ENCODE assay signal across 15 mouse cellular contexts in the genomic region with DNA sequence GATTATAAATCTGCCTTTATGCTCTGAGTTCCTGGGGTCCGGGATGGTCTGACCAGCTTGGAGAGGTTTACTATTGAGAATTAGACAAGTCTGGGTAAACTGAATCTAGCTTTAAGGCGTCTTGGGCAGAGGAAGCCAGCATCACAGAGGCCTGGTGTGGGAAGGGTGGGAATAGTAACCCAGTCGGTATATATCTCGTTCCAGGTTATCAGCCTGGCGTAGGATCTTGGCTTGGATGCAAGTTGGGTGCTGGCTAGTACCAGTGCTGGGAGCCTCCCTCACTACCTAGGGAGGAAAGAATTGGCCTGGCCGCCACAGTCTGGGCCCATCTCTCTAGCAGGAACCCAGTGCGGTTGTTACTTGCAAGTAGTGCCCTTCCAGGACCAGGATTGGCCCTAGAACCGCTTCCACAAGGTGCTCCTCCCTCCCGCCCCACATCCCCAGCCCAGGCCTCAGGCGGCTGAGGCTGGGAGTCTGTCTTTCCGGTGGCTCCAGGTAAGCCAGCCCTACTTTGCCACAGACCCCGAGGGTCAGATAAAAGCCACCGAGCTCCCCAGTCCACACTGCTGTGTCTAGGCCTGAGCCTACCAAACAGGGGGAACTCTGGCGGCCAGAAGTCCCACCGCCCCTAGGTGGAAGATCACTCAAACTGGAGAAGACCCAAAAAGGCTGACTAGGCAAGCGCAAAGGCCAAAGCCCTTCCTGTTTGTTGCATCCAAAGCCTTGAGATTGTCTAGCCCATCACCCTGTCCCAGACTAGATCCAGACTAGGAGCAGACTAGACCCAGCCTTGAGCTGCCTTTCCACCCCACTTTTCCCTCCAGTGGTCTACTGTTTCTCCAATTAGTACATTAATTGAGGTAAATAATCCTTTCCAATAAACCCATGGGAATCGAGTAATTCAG. TPM values are rescaled to one million over a fixed set of nuclear protein-coding genes. Genes with fewer than 3 reads are reported as not detected.
A peak's percentile ranks its signal among the peaks of the same experiment; 100 is the strongest.
DNase-seq lines count a peak whose midpoint lies in the region; ATAC-seq and TF ChIP-seq lines count a peak whose summit lies in the region.
"Had no signal": no experiment of that assay in that cellular context is flagged by ENCODE, and none has a peak within 500 bp of the region (broad histone marks: within the 10 kb centered on the region; RNA-seq: fewer than 3 reads in every experiment).

No protein-coding gene starts in this region.

- ATAC-seq in forebrain, embryonic 11.5 days (replicated peaks; ENCODE audit: low FRiP score), result no peak
- ATAC-seq in forebrain, embryonic 15.5 days (replicated peaks), result no peak
- no peak for ATAC-seq in liver, embryonic 12.5 days
- no peak for ATAC-seq in liver, postnatal 0 days
- ATAC-seq in embryonic facial prominence, embryonic 14.5 days (ENCODE audit: low read depth), result no peak
- no peak for ATAC-seq in monocyte, adult 5-6 weeks (replicated peaks; ENCODE audit: insufficient number of reproducible peaks, low FRiP score, low TSS enrichment, poor library complexity, severe bottlenecking)

- H3K36me3 ChIP-seq in forebrain, embryonic 11.5 days (ENCODE audit: control insufficient read depth, insufficient read depth, low read length), result no peaks in the 10 kb centered on the region
- no peaks in the 10 kb centered on the region for H3K36me3 ChIP-seq in forebrain, embryonic 15.5 days
- no peaks in the 10 kb centered on the region for H3K36me3 ChIP-seq in liver, embryonic 12.5 days
- no peaks in the 10 kb centered on the region for H3K36me3 ChIP-seq in liver, postnatal 0 days (replicated peaks; ENCODE audit: insufficient read depth, low read length)
- H3K36me3 ChIP-seq in embryonic facial prominence, embryonic 14.5 days (ENCODE audit: control insufficient read depth, insufficient read depth, low read length), result no peaks in the 10 kb centered on the region
- H3K36me3 ChIP-seq in small intestine, adult 2 months (ENCODE audit: control insufficient read depth, insufficient read depth, low read length), result no peaks in the 10 kb centered on the region
- H3K36me3 ChIP-seq: hindbrain, embryonic 12.5 days; liver, embryonic 13.5 days had no signal

- TF ChIP-seq POLR2A in small intestine, adult 2 months (IDR thresholded peaks at IDR 0.05; ENCODE audit: low read depth, low read length), result no peak

- H3K9me3 ChIP-seq in forebrain, embryonic 11.5 days (ENCODE audit: control insufficient read depth, low read length), result no peaks in the 10 kb centered on the region
- no peaks in the 10 kb centered on the region for H3K9me3 ChIP-seq in forebrain, embryonic 15.5 days
- no peaks in the 10 kb centered on the region for H3K9me3 ChIP-seq in liver, embryonic 12.5 days (replicated peaks)
- H3K9me3 ChIP-seq in liver, postnatal 0 days (ENCODE audit: low read length), result no peaks in the 10 kb centered on the region
- H3K9me3 ChIP-seq in embryonic facial prominence, embryonic 14.5 days (ENCODE audit: control insufficient read depth, low read length), result no peaks in the 10 kb centered on the region
- H3K9me3 ChIP-seq: hindbrain, embryonic 12.5 days; liver, embryonic 13.5 days had no signal

- TF ChIP-seq CTCF in liver, postnatal 0 days (IDR thresholded peaks at IDR 0.05; ENCODE audit: low read depth), result no peak
- TF ChIP-seq CTCF in small intestine, adult 2 months (IDR thresholded peaks at IDR 0.05; ENCODE audit: extremely low read depth, insufficient read length, insufficient replicate concordance, low read depth, low read length), result no peak

- no peak for TF ChIP-seq EP300 in liver, postnatal 0 days (IDR thresholded peaks at IDR 0.05; ENCODE audit: low read depth)

- H3K27ac ChIP-seq in forebrain, embryonic 11.5 days (ENCODE audit: low read depth, low read length), result no peak overlapping the region
- H3K27ac ChIP-seq in forebrain, embryonic 15.5 days (replicated peaks), result no peak overlapping the region
- H3K27ac ChIP-seq in liver, embryonic 12.5 days, result no peak overlapping the region
- no peak overlapping the region for H3K27ac ChIP-seq in liver, postnatal 0 days (ENCODE audit: low read depth)
- no peak overlapping the region for H3K27ac ChIP-seq in embryonic facial prominence, embryonic 14.5 days (replicated peaks; ENCODE audit: low read depth, low read length)
- no peak overlapping the region for H3K27ac ChIP-seq in small intestine, adult 2 months (ENCODE audit: insufficient read depth, low read depth, low read length)
- H3K27ac ChIP-seq: hindbrain, embryonic 12.5 days; kidney, postnatal 0 days; liver, embryonic 13.5 days; macrophage had no signal

- H3K4me2 ChIP-seq in forebrain, embryonic 11.5 days (ENCODE audit: low read depth, low read length, severe bottlenecking), result no peak overlapping the region
- no peak overlapping the region for H3K4me2 ChIP-seq in forebrain, embryonic 15.5 days (replicated peaks)
- H3K4me2 ChIP-seq in liver, embryonic 12.5 days, result no peak overlapping the region
- no peak overlapping the region for H3K4me2 ChIP-seq in liver, postnatal 0 days (ENCODE audit: low read depth, low read length)
- no peak overlapping the region; the same call in 1 of the 2 replicates for H3K4me2 ChIP-seq in embryonic facial prominence, embryonic 14.5 days (ENCODE audit: low read depth, low read length)
- H3K4me2 ChIP-seq: hindbrain, embryonic 12.5 days; liver, embryonic 13.5 days had no signal

- peaks cover 14% of the 10 kb centered on the region; the same call in 1 of the 2 replicates for H3K4me1 ChIP-seq in forebrain, embryonic 11.5 days (replicated peaks; ENCODE audit: control insufficient read depth, insufficient read depth, low read length)
- H3K4me1 ChIP-seq in forebrain, embryonic 15.5 days, result peaks cover 15% of the 10 kb centered on the region
- no peaks in the 10 kb centered on the region for H3K4me1 ChIP-seq in liver, embryonic 12.5 days
- H3K4me1 ChIP-seq in liver, postnatal 0 days (ENCODE audit: insufficient read depth), result peaks cover 7% of the 10 kb centered on the region
- H3K4me1 ChIP-seq in embryonic facial prominence, embryonic 14.5 days (ENCODE audit: control insufficient read depth, insufficient read depth, low read length), result peaks cover 5% of the 10 kb centered on the region
- H3K4me1 ChIP-seq in small intestine, adult 2 months (ENCODE audit: control insufficient read depth, insufficient read depth, insufficient read length, low read length), result peaks cover 6% of the 10 kb centered on the region

- no peak overlapping the region for H3K9ac ChIP-seq in forebrain, embryonic 11.5 days (ENCODE audit: low read length)
- H3K9ac ChIP-seq in forebrain, embryonic 15.5 days (replicated peaks), result no peak overlapping the region
- no peak overlapping the region for H3K9ac ChIP-seq in liver, embryonic 12.5 days
- no peak overlapping the region for H3K9ac ChIP-seq in liver, postnatal 0 days (replicated peaks)
- H3K9ac ChIP-seq in embryonic facial prominence, embryonic 14.5 days (ENCODE audit: low read depth, low read length), result no peak overlapping the region
- H3K9ac ChIP-seq: hindbrain, embryonic 12.5 days; liver, embryonic 13.5 days had no signal

- peak; percentile 63 for DNase-seq in forebrain, embryonic 11.5 days (ENCODE audit: low spot score)
- no peak for DNase-seq in liver, postnatal 0 days
- DNase-seq in embryonic facial prominence, embryonic 14.5 days (ENCODE audit: low spot score), result no peak
- DNase-seq in lung, postnatal 25 days (ENCODE audit: low spot score), result no peak
- DNase-seq: adrenal gland, adult 8-10 months; liver, embryonic 13.5 days had no signal

- H3K27me3 ChIP-seq in forebrain, embryonic 11.5 days (ENCODE audit: control insufficient read depth, insufficient read depth, low read length), result peaks cover 89% of the 10 kb centered on the region
- H3K27me3 ChIP-seq in forebrain, embryonic 15.5 days, result peaks cover 79% of the 10 kb centered on the region
- peaks cover 99% of the 10 kb centered on the region for H3K27me3 ChIP-seq in liver, embryonic 12.5 days (replicated peaks)
- peaks cover 88% of the 10 kb centered on the region for H3K27me3 ChIP-seq in liver, postnatal 0 days (ENCODE audit: insufficient read depth, low read length)
- H3K27me3 ChIP-seq in embryonic facial prominence, embryonic 14.5 days (replicated peaks; ENCODE audit: control insufficient read depth, insufficient read depth, low read length), result peaks cover 98% of the 10 kb centered on the region
- H3K27me3 ChIP-seq in small intestine, adult 2 months (ENCODE audit: control insufficient read depth, insufficient read depth, low read length), result peaks cover 58% of the 10 kb centered on the region

- H3K4me3 ChIP-seq in forebrain, embryonic 11.5 days (ENCODE audit: low read depth, low read length), result no peak overlapping the region
- H3K4me3 ChIP-seq in forebrain, embryonic 15.5 days, result no peak overlapping the region
- 0 out of 2 replicates have a peak overlapping the region, but pooled peaks have one; percentile 2 for H3K4me3 ChIP-seq in liver, embryonic 12.5 days
- no peak overlapping the region for H3K4me3 ChIP-seq in liver, postnatal 0 days (ENCODE audit: low read depth, low read length)
- H3K4me3 ChIP-seq in embryonic facial prominence, embryonic 14.5 days (ENCODE audit: low read depth, low read length), result 0 out of 2 replicates have a peak overlapping the region, but pooled peaks have one; percentile 0
- H3K4me3 ChIP-seq in small intestine, adult 2 months (ENCODE audit: low read depth, low read length), result peak overlapping the region; percentile 8
- H3K4me3 ChIP-seq: hindbrain, embryonic 12.5 days; liver, embryonic 13.5 days had no signal

- WGBS in forebrain, embryonic 11.5 days, result 7% methylated on average over 17 of the region's 17 CpGs
- 15% methylated on average over 17 of the region's 17 CpGs for WGBS in forebrain, embryonic 15.5 days
- 24% methylated on average over 17 of the region's 17 CpGs for WGBS in liver, embryonic 12.5 days (ENCODE audit: insufficient replicate concordance)
- WGBS in liver, postnatal 0 days (ENCODE audit: insufficient replicate concordance), result 29% methylated on average over 17 of the region's 17 CpGs
- 29% methylated on average over 16 of the region's 17 CpGs for WGBS in embryonic facial prominence, embryonic 14.5 days
- WGBS in small intestine, adult 2 months, result 60% methylated on average over 17 of the region's 17 CpGs

RNA-seq across cellular contexts. Expression of a gene that starts 2.5 kb away (rescaled TPM):
- polyA plus RNA-seq in forebrain, embryonic 11.5 days (2014; fragmentation: Nextera tagmentation; extraction: Ambion mirVana), result not detected in 2 replicates
- polyA plus RNA-seq in forebrain, embryonic 15.5 days (2015; fragmentation: Nextera tagmentation; extraction: Ambion mirVana), result not detected in 2 replicates
- 1.6 and 3.0 TPM in 2 replicates for polyA plus RNA-seq in liver, embryonic 12.5 days (2016; fragmentation: Nextera tagmentation; extraction: Ambion mirVana)
- 0.07 TPM in 1 of 2 replicates, not detected in the other for polyA plus RNA-seq in liver, postnatal 0 days (2015; fragmentation: Nextera tagmentation; extraction: Ambion mirVana)
- 1.6 and 1.7 TPM in 2 replicates for polyA plus RNA-seq in embryonic facial prominence, embryonic 14.5 days (2014; fragmentation: Nextera tagmentation; extraction: Ambion mirVana)
- polyA plus RNA-seq in small intestine, adult 2 months (2012; rRNA removed), result 4.6 and 10.1 TPM in 2 replicates
- not detected in 3 replicates for total RNA-seq in monocyte, adult 5-6 weeks (2017)
- total RNA-seq: layer of hippocampus, postnatal 14 days had no signal
- polyA plus RNA-seq: cortical plate, adult 2 months; macrophage had no signal

RNA-seq across cellular contexts. Expression of a gene that starts 28.7 kb away (rescaled TPM):
- polyA plus RNA-seq in forebrain, embryonic 11.5 days (2014; fragmentation: Nextera tagmentation; extraction: Ambion mirVana), result 14.1 and 15.8 TPM in 2 replicates
- 10.3 and 11.8 TPM in 2 replicates for polyA plus RNA-seq in forebrain, embryonic 15.5 days (2015; fragmentation: Nextera tagmentation; extraction: Ambion mirVana)
- 9.2 and 10.0 TPM in 2 replicates for polyA plus RNA-seq in liver, embryonic 12.5 days (2016; fragmentation: Nextera tagmentation; extraction: Ambion mirVana)
- 5.8 and 7.1 TPM in 2 replicates for polyA plus RNA-seq in liver, postnatal 0 days (2015; fragmentation: Nextera tagmentation; extraction: Ambion mirVana)
- polyA plus RNA-seq in embryonic facial prominence, embryonic 14.5 days (2014; fragmentation: Nextera tagmentation; extraction: Ambion mirVana), result 14.2 and 16.3 TPM in 2 replicates
- polyA plus RNA-seq in small intestine, adult 2 months (2012; rRNA removed), result 34.1 and 107 TPM in 2 replicates
- total RNA-seq in monocyte, adult 5-6 weeks (2017), result 24.3 to 39.7 TPM (median 38.7 TPM) in 3 replicates

Comparison
In these comparisons a context has a peak if more than half of its experiments do, and no peak if none do; other contexts are left out.
1. H3K4me3 ChIP-seq: peak in liver, embryonic 12.5 days (single experiment), embryonic facial prominence, embryonic 14.5 days (single experiment) and small intestine, adult 2 months (single experiment); none in forebrain, embryonic 11.5 days (single experiment), forebrain, embryonic 15.5 days (single experiment) and liver, postnatal 0 days (single experiment).